Mouse (Mus musculus): ENCODE data around the gene Gsap.

DNA sequence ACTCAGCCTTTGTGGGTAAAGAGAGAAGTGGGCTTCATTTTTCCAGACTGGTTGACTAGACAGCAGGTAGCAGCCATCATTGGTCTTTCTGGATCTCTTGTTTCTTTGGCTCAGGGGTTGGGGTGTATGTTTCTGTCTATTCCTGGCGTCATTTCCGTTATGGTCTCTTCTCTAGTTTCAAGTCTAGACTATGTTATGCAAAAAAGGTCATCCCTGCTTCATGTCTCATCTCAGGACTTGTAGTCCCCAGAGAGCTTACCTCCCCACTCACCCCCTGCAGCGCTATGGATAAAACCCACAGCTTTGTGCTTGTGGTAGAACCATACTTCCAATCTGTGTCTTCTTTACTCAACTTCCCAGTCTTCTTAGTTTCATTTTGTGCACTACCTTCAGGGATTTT lies 18.1 kb downstream of the Gsap start:
- TF ChIP-seq POLR2A (IDR thresholded peaks at IDR 0.05; ENCODE audit: insufficient read depth, low read depth, low read length), result no peak
- TF ChIP-seq CTCF (IDR thresholded peaks at IDR 0.05), result no peak

Data from heart, adult 2 months (tissue).